Mouse (Mus musculus) cerebellum, adult 2 months (tissue): ENCODE results near the gene Fcgrt.

Experiments used
- CTCF ChIP-seq: fragments of 200-500 bp; IDR thresholded peaks from 2 replicates; pipeline ENCODE4 v1.5.1; 2011; ENCODE audit warnings: low read depth, mild to moderate bottlenecking, control low read depth, low read length, moderate library complexity, borderline replicate concordance; ENCODE audit not compliant: insufficient read depth
- POLR2A ChIP-seq: fragments of 200-500 bp; IDR thresholded peaks from 2 replicates; pipeline ENCODE4 v1.6.1; 2011; ENCODE audit warnings: low read length, control low read depth, borderline replicate concordance; ENCODE audit not compliant: insufficient read depth

GRCm38 (mm10) chr7:45093516-45093905 lies 10.1 kb downstream of the Fcgrt start:
- TF ChIP-seq POLR2A (no peak), CTCF (no peak)
